Mouse (Mus musculus) megakaryocyte-erythroid progenitor cell, adult 5-6 weeks (primary cell): ENCODE data around the gene Abhd11. TPM values are rescaled to one million over a fixed set of nuclear protein-coding genes. Genes with fewer than 3 reads are reported as not detected.

ENCODE experiments used
- ATAC-seq: replicated peaks from 2 replicates; pipeline ENCODE4 v1.8.0; 2016; ENCODE audit warnings: mild to moderate bottlenecking, inconsistent platforms; ENCODE audit not compliant: severe bottlenecking, poor library complexity, low FRiP score, low TSS enrichment
- total RNA-seq, 2 experiments: library from RNA; stranded (forward) in 1 of 2; stranded (reverse) in 1 of 2; fragments of 200-1000, 215-1000 nt in 1 of 2; fragments of >200 nt in 1 of 2; fragmentation: Nextera tagmentation in 1 of 2; gene quantifications; 2 replicates each; pipeline ENCODE4 v1.2.3; 2014 to 2017

Gene Abhd11
- total RNA-seq, 2 experiments from 2014 or later: 46.7 to 82.2 TPM

- peak; percentile 32; the same call in 1 of the 2 replicates for ATAC-seq
These were observed 23.2 kb upstream of the Abhd11 start, which contains the start of gene Cldn3 for GRCm38 (mm10) chr5:134985633-134986297. Cldn3 (plus strand) TSS chr5:134986214.

GRCm38 (mm10) chr5:134986298-134987268 is 22.4 kb upstream of the Abhd11 start:
- peak; percentile 42; the same call in 1 of the 2 replicates for ATAC-seq

GRCm38 (mm10) chr5:134989166-134989565 is 19.8 kb upstream of the Abhd11 start:
- no peak for ATAC-seq

GRCm38 (mm10) chr5:134989741-134990140 is 19.2 kb upstream of the Abhd11 start:
- no peak for ATAC-seq

GRCm38 (mm10) chr5:134992566-134992965 is 16.4 kb upstream of the Abhd11 start:
- ATAC-seq: no peak

- ATAC-seq: no peak
These were observed 10.6 kb upstream of the Abhd11 start for GRCm38 (mm10) chr5:134998359-134998758.

- no peak for ATAC-seq
These were observed 9.2 kb upstream of the Abhd11 start for GRCm38 (mm10) chr5:134999797-135000196.

DNA sequence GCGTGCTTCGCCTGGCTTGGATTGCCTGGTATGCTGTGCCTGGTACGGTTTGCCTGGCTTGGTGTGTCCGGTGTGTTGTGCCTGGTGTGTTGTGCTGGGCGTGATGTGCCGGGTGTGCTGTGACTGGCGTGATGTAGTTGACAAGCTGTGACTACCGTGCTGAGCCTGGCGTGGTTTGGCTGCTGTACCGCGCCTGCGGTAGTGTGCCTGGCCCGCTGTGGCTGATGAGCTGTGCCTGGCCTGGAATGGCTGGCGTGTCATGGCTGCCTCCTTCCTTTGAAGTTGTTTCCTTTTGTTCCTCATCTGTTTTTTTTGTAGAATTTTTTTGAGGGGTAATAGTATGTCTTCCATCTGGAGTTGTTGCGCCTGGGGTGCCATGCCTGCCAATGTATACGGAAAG is 8.2 kb upstream of the Abhd11 start:
- ATAC-seq: no peak

GRCm38 (mm10) chr5:135001309-135001708 is 7.6 kb upstream of the Abhd11 start:
- ATAC-seq: peak; percentile 73

- no peak for ATAC-seq
These were observed 6.8 kb upstream of the Abhd11 start for GRCm38 (mm10) chr5:135002151-135002550.

DNA sequence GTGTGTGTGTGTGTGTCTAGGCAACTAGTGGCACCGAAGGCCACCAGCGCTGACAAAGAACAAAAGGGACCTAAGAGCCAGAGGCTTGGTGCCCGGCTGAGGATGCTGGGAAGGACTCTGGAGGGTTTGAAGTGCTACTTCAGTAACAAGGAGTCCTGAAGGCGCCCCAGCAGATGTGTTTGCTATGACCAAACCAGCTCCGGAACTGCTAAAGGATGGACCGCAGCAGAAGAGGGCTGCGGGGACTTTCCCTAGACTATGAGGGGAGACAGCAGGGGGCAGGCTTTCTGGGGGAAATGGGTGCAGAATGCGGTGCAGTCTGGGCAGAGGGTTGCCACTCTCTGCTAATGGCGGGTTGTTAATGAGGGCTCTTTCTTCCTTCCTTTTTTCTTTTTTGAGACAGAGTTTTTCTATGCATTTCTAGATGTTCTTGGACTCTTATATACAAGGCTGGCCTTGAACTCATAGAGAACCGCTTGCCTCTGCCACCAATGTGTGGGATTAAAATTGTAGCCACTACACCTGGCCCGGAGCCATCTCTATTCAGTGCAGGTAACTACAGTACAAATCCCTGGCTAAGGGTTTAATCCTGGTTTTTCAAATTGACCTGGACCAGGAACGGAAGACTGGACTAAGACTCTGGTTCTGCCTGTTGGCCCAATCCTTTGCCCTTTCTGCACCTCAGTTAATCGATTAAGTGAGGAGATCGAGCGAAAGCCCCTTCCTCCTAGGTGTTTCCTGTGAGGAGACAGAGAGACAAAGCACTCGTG is 965 bp upstream of the Abhd11 start:
- no peak for ATAC-seq

DNA sequence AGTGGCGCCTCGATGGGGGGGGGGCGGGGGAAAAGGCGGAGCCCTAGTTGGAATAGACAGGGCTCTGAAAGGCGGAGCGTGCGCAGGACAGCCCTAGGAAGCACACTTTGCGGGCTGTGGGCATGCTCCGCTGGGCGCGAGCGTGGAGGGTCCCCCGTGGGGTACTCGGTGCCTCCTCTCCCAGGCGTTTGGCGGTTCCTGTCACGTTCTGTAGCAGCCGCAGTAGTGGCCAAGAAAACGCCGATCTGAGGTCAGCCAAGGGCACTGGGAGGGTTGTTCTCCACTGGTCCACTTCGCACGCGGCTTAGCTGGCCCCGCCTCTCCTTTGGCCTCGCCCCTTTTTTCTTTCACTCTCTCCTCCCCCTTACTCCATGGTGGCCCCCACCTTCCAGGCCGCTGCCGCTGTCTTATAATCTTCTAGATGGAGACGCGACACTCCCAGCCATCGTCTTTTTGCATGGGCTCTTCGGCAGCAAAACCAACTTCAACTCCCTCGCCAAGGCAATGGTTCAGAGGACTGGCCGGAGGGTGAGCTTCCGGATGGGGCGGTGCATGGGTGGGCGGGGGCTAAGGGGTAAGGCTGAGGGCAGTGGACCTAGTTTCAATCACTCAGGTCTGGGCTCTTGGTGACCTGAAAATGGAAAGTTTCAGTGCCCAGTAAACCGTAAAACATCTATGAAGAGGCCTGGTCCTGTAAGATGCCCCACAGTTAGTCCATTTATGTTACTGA is 803 bp downstream of the Abhd11 start:
- ATAC-seq: peak; percentile 59

DNA sequence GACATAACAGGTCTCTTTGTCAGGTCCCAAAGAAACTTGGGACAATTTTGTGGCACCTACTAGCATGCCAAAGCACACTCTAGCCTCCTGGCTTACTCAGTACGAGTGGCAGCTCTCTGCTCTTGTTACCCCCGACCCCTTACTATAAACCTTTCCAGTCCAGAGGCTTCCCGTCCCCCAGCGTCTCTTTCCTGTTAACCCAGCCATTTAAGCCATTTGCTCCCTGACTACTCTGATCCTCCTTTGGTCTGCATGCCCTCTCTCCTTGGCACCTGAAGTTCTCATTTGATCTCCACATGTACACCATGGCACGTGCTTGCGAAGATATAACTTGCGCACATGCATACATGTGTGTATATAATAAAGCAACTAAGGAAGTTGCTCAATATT is 1.4 kb downstream of the Abhd11 start:
- ATAC-seq: no peak

- no peak for ATAC-seq
These were observed 2.1 kb downstream of the Abhd11 start for GRCm38 (mm10) chr5:135010841-135011743.

- ATAC-seq: no peak
These were observed 3.1 kb downstream of the Abhd11 start for GRCm38 (mm10) chr5:135011809-135012613.

DNA sequence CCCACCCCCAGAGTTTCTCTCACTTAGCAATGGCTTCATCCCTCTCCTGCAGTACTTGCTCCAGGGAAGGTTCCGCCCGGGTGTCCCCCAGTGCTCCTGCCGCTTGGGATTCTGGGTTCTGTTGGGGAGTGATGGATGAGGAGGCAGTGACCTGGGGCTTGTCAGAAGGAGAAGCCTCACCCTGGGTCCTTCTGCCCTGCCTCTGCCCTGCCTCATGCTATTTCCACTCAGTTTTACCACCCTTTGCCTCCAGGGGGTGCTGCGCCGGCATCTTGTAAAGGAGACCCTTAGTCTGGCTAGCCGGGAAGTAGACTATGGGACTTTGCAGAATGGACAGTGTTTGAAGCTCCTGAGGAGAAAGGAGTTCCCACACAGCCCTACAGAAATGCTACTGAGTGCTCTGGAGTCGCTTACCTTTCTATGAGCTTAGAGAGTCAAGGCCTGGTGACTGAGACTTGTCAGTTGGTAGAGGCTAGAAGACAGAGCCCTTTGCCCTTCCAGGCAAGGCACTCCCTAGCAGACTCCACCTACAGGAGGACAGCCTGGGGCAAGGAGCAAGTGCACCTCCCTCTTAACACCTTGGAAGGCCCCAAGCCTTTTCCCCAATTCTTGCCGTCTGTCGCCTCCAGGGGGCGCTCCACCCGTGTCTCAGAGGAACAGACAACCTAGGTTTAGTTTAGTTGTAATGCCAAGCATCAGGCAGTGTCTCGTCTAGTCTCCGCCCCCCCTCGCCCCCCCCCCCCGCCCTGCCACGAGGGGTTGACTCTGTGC is 3.9 kb downstream of the Abhd11 start:
- ATAC-seq: no peak

DNA sequence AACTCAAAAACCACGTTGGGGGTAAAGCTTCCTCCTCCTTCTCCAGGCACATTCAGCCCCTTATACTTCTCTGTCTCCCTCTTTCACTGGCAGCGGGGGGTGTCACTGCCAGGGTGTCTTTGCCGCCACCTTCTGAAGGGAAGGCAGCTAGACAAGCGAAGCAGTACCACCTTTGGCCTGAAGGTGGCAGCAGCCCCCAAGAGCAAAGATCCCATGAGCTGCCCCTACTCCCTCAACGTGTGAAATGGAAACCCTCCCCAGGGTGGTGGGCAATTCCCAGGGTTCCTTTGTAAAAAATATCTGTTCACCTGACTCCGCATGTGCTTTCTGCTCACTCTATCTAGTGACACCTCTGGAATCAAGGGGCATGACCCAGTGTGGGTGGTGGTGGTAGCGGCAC is 6.5 kb downstream of the Abhd11 start:
- peak; percentile 75 for ATAC-seq
